Mouse (Mus musculus) liver, embryonic 13.5 days (tissue): ENCODE data around the gene Gm13306. TPM values are rescaled to one million over a fixed set of nuclear protein-coding genes. Genes with fewer than 3 reads are reported as not detected.
"Not testable (repeated sequence)": the region's sequence is repeated elsewhere in the genome, so short reads cannot be mapped to it uniquely, and the experiment has no call there.

ENCODE experiments used
- ATAC-seq: fragments of 200-750 bp; cut with Nextera tagmentation; 2 replicates; pipeline ENCODE4 v1.8.0; 2017; ENCODE audit warnings: low read depth, mild to moderate bottlenecking, moderate number of reproducible peaks, moderate library complexity
- DNase-seq: peaks from one replicate; pipeline ENCODE4 v3.0.0; 2022
- H3K27ac ChIP-seq: fragments of 300-500 bp; sonication (generic); 2 replicates; pipeline ENCODE4 v1.5.1; 2015; ENCODE audit warnings: moderate library complexity, mild to moderate bottlenecking, inconsistent platforms
- H3K27me3 ChIP-seq: fragments of 300-500 bp; sonication (generic); 2 replicates; pipeline ENCODE4 v1.6.1; 2015; ENCODE audit warnings: mild to moderate bottlenecking, inconsistent platforms
- H3K36me3 ChIP-seq: fragments of 300-500 bp; sonication (generic); 2 replicates; pipeline ENCODE4 v1.6.1; 2015; ENCODE audit warnings: mild to moderate bottlenecking, inconsistent platforms
- H3K4me1 ChIP-seq: fragments of 300-500 bp; sonication (generic); replicated peaks from 2 replicates; pipeline ENCODE4 v1.6.1; 2015; ENCODE audit warnings: inconsistent platforms
- H3K4me2 ChIP-seq: fragments of 300-500 bp; sonication (generic); 2 replicates; pipeline ENCODE4 v1.6.1; 2015; ENCODE audit warnings: inconsistent platforms, mild to moderate bottlenecking, moderate library complexity
- H3K4me3 ChIP-seq: fragments of 300-500 bp; sonication (generic); replicated peaks from 2 replicates; pipeline ENCODE4 v1.5.1; 2015; ENCODE audit warnings: mild to moderate bottlenecking, inconsistent platforms
- H3K9ac ChIP-seq: fragments of 300-500 bp; sonication (generic); 2 replicates; pipeline ENCODE4 v1.6.1; 2015; ENCODE audit warnings: mild to moderate bottlenecking, inconsistent platforms
- H3K9me3 ChIP-seq: fragments of 300-500 bp; sonication (generic); replicated peaks from 2 replicates; pipeline ENCODE4 v1.6.1; 2016; ENCODE audit warnings: inconsistent platforms
- WGBS: fragments of 180-500 bp; shearing (Covaris S2); methylation state at CpG from one replicate; pipeline ENCODE4 v1.1.7; 2015; ENCODE audit not compliant: insufficient replicate concordance; 5-methylcytosine and 5-hydroxymethylcytosine counted together
- polyA plus RNA-seq: library from polyadenylated mRNA; unstranded; fragments of >200 nt; fragmentation: Nextera tagmentation; extraction: Ambion mirVana; gene quantifications from 2 replicates; pipeline ENCODE4 v1.2.1, GENCODE M21; 2015

The Gm13306 gene
- polyA plus RNA-seq = not detected in 2 replicates

DNA sequence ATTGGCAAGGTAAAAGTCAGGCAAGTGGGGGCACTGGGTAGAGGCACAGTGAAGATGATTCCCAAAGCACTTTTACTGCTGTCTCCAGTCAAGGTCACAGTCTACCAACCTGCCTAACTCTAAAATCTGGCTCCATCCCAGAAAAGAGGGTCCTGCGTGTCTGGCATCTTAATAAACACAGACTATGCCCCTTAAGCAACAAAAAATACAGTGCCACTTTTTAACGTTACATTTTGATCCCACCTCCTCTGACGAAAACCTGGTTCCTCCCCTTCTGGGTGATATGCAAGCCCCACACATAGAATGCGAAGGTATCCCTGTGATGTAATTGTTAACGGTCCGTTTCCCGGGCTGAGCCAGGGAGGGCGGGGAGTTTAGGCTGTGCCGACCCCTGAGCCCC lies at the start of gene Gm13306:
Gene Gm13306, plus strand, starts transcription at position 301 of the 400 bp plus-strand sequence.
- H3K9me3 ChIP-seq, H3K27ac ChIP-seq, H3K4me2 ChIP-seq, H3K4me3 ChIP-seq, ATAC-seq, H3K9ac ChIP-seq, H3K4me1 ChIP-seq, H3K36me3 ChIP-seq, H3K27me3 ChIP-seq, DNase-seq: not testable (repeated sequence)
- WGBS = no CpG with 5 or more reads among the region's 9 CpGs

DNA sequence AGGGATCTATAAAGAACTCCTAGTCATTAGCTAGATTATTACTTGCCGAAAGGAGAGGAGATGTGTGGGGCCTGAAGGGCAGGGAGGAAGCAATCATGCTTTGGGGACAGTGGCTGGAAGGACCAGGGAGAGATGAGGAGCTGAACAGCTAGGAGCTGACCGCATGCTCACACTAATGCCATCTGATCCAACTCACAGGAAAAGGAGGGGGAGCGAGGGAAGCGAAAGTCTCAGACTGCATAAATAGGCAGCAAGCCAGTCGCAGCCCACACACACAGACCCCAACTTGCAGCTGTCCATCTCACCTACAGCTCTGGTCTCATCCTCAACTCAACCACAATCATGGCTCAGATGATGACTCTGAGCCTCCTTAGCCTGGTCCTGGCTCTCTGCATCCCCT lies 38.7 kb upstream of the Gm13306 start, which contains the start of gene Gm13304:
Gene Gm13304, plus strand, starts transcription at position 301 of the 400 bp plus-strand sequence.
- not testable (repeated sequence) for ATAC-seq, H3K9me3 ChIP-seq, H3K36me3 ChIP-seq, H3K27me3 ChIP-seq, H3K27ac ChIP-seq, H3K4me2 ChIP-seq, H3K4me3 ChIP-seq, H3K9ac ChIP-seq, H3K4me1 ChIP-seq, DNase-seq
- no CpG with 5 or more reads among the region's 5 CpGs for WGBS

DNA sequence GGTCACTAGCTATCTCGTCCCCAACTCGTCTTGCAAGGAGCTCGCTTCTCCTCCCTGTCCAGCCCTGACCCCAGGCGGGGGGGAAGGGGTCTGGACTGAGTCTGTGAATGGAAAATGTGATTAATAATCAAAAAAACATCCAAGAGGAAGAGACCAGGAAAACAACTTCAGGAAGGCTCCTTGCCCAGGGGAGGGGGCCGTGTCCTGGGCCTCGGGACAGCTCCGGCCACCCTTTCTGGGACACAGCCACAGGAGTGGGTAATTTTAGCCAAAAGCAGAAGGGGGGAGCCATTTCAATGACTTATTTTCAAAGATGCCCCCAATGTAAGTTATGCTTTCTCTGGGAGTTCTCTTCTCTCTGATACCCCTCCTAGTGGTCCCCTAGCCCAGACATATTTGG lies 15.3 kb downstream of the Gm13306 start, which contains the start of gene Gm13305:
Gene Gm13305, minus strand, starts transcription at position 101 of the 400 bp plus-strand sequence.
- not testable (repeated sequence) for H3K27ac ChIP-seq, H3K9me3 ChIP-seq, H3K9ac ChIP-seq, H3K4me2 ChIP-seq, DNase-seq, ATAC-seq, H3K4me1 ChIP-seq, H3K36me3 ChIP-seq, H3K4me3 ChIP-seq, H3K27me3 ChIP-seq
- no CpG with 5 or more reads among the region's 7 CpGs for WGBS

DNA sequence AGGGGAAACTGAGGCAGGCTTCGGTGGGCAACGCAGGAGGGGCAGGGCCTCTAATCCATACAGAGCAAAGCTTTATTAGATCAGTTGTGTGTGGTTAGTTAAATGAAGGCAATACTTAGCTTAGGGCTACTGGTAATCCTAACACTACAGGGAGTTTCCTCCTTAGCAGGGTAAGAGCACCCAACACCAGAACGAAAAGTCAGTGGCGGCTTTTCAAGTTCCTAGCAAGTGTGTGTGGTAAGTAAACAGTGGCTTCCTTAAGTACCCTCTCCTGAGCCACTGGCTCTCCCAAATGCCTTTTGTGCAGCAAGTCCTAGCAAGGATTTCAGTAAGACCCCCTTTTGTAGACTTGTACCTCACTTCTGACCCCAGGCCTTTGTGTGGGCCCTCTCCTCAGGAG lies 25.0 kb downstream of the Gm13306 start:
- H3K4me2 ChIP-seq, H3K4me1 ChIP-seq, H3K27ac ChIP-seq, H3K36me3 ChIP-seq, H3K9ac ChIP-seq, H3K9me3 ChIP-seq, ATAC-seq, DNase-seq, H3K27me3 ChIP-seq, H3K4me3 ChIP-seq: not testable (repeated sequence)
- no CpG with 5 or more reads among the region's 4 CpGs for WGBS

DNA sequence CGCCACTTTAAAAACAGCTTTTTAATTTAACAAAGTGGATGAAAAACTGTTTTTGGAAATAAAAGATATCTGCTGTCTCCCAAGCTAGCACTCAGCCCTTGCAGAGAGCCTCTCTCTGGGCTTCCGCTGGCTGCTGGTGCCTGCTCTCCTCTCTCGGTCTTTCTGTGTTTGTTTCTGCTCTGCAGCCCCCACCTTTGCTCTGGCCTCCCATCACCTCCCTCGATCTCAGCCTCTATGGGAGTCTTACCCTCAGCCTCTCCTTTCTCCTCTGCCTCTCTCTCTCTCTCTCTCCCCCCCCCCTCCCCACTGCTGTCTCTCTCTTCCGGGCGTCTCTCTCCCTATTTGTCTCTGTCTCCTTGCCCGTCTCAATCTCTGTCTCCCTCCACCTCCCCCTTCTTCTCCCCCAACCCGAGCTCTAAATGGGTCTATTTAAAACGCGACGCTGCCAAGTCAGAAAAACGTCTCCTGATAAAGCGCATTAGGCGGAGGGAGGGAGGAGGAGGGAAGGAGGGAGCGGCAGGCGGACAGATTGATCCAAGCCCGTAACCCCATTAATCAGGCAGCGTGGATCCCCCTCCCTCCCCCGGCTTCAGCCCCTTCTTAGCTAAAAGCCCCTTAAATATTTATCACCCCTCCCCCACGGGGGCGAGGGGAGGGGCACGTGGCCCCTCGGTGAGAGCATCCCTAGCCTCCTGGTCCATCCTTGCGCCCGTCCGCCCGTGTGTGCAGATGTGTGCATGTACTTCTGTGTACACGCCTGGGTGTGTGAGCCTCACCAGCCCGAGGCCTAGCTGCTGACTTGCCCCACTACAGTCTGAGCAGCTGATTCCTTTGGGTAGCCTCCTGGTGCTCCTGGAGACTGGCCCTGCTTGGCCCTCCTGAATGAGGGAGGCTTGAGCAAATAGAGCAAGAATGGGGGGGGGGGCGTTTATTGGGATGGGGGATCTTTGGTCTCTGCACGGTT lies 30.3 kb downstream of the Gm13306 start:
- not testable (repeated sequence) for H3K4me2 ChIP-seq, DNase-seq, H3K9me3 ChIP-seq, ATAC-seq, H3K4me3 ChIP-seq, H3K9ac ChIP-seq, H3K27ac ChIP-seq, H3K36me3 ChIP-seq, H3K27me3 ChIP-seq, H3K4me1 ChIP-seq
- WGBS = no CpG with 5 or more reads among the region's 31 CpGs

DNA sequence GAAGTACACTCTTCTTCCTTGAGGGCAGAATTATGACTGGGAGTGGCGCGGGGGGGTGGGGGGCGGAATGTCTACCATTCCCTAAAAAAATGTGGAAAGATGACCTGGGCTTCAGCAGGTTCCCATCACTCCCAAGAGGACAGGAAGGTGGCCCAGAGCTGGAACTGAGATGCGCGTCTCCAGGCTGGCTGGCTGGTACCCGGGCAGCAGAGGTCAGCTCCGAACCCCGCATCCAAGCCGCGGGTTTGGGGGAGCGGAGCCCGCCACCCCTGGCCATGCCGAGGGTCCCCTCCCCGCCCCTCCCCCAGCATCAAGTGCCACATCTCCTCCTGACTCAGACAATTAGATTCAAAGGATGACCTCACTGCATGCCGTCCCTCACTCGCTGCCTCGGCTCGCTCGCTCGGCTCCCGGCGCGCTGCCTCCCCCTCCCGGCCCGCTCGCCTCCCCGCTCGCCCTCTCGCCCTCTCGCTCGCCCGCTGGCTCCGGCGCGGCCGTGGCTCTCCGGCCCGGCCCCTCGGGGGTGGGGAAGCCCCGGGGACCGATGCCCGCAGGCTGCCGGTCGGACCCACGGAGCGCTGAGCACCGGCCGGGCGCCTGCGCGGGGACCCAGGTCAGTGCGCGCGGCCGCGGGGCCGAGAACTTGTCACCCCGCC lies 31.2 kb downstream of the Gm13306 start:
- not testable (repeated sequence) for H3K36me3 ChIP-seq, H3K27me3 ChIP-seq, DNase-seq, H3K9ac ChIP-seq, H3K4me2 ChIP-seq, H3K4me1 ChIP-seq, ATAC-seq, H3K27ac ChIP-seq, H3K9me3 ChIP-seq, H3K4me3 ChIP-seq
- WGBS = no CpG with 5 or more reads among the region's 58 CpGs

DNA sequence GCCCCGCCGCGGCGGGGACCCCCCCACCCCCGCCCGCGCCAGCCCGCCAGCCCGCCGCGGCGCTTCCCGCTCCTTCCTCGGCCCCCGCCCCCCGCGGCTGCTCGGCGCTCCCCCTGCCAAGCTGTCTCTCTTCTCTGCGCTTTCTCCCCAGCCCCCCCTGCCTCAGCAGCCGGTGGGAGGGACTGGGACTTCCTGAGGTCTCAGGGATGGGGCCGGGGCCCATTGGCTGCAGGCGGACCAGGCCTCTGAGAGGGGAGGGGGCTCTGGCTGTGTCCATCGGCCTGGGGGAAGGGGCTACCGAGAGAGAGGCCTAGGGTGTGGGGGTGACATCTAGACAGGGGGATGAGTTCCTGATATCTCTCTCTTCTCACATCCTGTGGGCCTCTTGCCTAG lies 31.7 kb downstream of the Gm13306 start:
- ATAC-seq, DNase-seq, H3K27ac ChIP-seq, H3K27me3 ChIP-seq, H3K9ac ChIP-seq, H3K9me3 ChIP-seq, H3K4me1 ChIP-seq, H3K4me3 ChIP-seq, H3K36me3 ChIP-seq, H3K4me2 ChIP-seq: not testable (repeated sequence)
- no CpG with 5 or more reads among the region's 25 CpGs for WGBS

Other genes with a start within 250 kb of the Gm13306 start
- not detected in 2 replicates for gene Gm21541, start 249.8 kb upstream of the Gm13306 start, polyA plus RNA-seq
- 0.31 and 0.39 TPM in 2 replicates for gene Gm20878, start 211.9 kb upstream of the Gm13306 start, polyA plus RNA-seq
- gene Fam205a4, start 187.4 kb upstream of the Gm13306 start, polyA plus RNA-seq = 0.03 TPM in 1 of 2 replicates, not detected in the other
- gene Gm21093, start 118.7 kb upstream of the Gm13306 start, polyA plus RNA-seq = not detected in 2 replicates
- not detected in 2 replicates for gene Gm3893, start 62.2 kb upstream of the Gm13306 start, polyA plus RNA-seq
- gene Gm13304, start 38.6 kb upstream of the Gm13306 start, polyA plus RNA-seq = 0.32 TPM in 1 of 2 replicates, not detected in the other
- gene Gm13305, start 15.2 kb downstream of the Gm13306 start, polyA plus RNA-seq = 0.39 TPM in 1 of 2 replicates, not detected in the other
- gene Gm10600, start 87.2 kb downstream of the Gm13306 start, polyA plus RNA-seq = not detected in 2 replicates
- gene Ccl21b, start 102.3 kb downstream of the Gm13306 start, polyA plus RNA-seq = not detected in 2 replicates
- not detected in 2 replicates for gene Gm21953, start 140.8 kb downstream of the Gm13306 start, polyA plus RNA-seq
- not detected in 2 replicates for gene Fam205a3, start 164.9 kb downstream of the Gm13306 start, polyA plus RNA-seq